Mouse (Mus musculus) kidney, adult 8-10 months (tissue): Measurements from ENCODE around the gene Itgav.
"Not testable (repeated sequence)": the region's sequence is repeated elsewhere in the genome, so short reads cannot be mapped to it uniquely, and the experiment has no call there.

ENCODE experiments used
- DNase-seq, 2 experiments: peaks; one replicate each; pipeline ENCODE4 v3.0.0; 2022

The Itgav gene

GRCm38 (mm10) chr2:83723921-83724826 is at the start of gene Itgav:
Itgav (plus strand) TSS chr2:83724397.
- DNase-seq = peak; percentile 97

DNA sequence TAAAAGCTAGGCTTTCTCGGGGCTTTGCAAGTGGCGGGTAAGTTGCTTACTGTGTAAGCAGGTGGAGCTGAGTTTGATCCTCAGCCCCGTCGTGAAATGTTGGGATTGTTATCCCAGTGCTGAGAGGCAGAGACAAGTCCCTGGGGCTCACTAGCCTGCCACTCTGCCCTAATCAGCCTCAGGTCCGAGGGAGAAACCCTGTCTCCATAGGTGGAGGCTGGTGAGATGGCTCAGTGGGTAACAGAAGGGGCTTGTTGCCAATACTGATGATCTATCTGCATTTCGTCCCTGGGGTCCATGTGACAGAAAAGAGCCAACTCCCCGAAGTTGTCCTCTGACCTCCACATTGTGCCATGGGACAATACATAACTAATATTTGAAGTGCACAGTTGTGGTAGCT is 49.8 kb upstream of the Itgav start:
- DNase-seq = no peak

DNA sequence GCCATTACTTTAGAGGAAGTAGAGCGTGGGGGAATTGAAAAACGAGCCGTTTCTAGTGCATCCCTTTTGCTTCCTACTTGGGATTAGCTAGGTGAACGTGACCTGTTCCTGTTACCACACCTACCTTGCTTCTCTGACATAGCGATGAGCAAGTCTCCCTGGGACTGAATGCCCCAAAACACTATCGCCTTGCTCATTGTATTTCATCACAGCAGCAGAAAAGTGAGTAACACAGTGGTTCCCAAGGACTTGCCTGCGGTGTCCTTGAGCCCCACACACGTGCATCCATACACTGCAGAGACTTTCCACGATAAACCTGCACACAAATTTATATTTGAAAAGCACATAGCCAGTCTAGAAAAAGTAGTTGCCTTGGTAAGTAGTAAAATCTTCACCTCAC is 49.3 kb upstream of the Itgav start:
- DNase-seq = no peak

DNA sequence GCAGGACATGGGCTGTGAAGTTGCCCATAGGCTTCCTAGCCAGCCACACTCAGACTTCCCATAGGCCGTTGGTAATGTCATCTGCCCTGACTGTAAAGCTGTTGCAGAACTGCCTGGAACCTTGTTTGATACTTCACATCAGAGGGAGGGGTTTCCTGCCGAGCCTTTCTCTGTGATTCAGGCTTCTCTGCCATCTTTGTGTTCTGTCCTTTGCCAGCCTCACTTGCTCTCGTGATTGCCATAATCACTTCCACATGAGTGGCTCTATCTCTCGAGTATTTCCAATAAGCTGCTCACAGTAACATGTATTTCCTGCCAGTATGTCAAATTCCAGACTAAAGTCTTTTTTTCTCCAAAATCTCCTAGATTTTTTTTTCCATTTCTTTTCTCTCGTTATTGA is 48.5 kb upstream of the Itgav start:
- no peak for DNase-seq

GRCm38 (mm10) chr2:83676226-83676870 is 47.8 kb upstream of the Itgav start:
- DNase-seq = no peak

DNA sequence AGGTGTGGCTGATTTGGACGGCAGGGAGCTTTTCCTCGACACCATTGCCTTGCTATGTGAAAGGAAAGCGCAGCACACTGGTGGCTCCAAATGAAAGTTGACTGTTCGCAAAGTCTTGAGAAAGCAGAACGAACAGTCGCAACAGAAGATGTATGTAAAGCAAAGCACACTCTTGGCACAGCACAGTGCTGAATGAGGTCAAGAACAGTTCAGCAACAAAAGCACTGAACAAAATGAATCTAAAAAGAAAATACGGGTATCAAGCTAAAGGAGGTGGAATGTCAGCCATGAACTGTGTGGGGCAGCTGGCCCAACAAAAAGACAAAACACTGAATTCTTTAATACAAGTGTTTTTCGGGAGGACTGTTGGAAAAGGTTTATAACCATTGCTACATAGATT is 42.9 kb upstream of the Itgav start:
- no peak for DNase-seq

DNA sequence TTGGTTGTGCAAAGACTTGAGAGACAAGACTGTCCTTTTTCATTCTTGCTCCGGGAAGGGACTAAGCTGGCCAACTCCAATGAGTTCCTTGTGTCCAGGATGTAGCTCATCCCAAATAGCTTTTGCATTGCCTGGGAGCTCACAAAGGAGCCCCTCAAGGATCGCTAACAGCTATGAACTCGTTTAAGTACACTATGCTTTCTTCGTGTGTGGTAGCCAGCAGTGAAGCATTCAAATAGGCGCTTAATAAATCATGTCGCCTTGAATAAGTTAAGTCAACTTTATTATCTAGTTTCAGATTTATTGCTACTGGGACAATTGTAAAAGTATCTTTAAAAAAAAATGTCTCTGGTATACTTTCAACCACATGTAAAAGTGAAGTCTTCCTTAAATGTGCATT is 42.4 kb upstream of the Itgav start:
- DNase-seq = no peak

DNA sequence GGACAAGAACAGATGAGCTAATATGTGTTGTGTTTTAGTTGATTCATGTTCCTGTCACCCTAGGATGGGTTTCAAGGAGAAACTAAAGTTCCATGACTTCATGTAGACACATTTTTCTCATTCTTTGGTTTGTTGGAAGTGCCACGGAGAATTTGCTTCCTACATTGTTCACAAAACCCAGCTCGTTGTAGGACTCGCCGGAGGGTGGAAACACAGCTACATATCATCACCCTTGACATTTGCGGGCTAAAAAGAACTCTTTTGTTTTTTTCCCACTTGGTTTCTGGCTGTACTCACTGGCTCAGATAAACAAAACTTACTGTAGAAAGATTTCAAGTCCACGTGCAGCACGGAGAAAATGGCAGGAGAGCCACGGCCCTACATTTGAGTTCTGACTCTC is 41.9 kb upstream of the Itgav start:
- DNase-seq = no peak

- no peak for DNase-seq
Observed at GRCm38 (mm10) chr2:83683731-83684519, 40.3 kb upstream of the Itgav start.

DNA sequence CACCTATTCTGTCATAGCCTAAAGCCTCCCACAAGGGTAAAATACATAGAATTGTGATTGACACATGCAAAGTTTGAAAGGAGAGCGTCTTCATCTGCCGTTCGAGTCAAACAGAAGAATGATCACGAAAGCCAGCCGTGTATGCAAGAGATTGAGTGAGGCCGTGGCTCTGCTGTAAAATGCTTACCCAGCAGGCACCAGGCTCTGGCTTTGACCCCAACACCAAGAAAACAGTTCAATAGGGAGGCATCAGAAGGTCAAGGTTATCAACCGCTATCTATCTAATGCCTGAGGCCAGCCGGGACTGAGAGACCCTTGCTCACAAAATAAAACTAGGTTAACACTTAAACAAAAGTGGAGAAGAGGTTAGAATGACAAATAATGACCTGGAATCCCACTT is 39.5 kb upstream of the Itgav start:
- no peak for DNase-seq

DNA sequence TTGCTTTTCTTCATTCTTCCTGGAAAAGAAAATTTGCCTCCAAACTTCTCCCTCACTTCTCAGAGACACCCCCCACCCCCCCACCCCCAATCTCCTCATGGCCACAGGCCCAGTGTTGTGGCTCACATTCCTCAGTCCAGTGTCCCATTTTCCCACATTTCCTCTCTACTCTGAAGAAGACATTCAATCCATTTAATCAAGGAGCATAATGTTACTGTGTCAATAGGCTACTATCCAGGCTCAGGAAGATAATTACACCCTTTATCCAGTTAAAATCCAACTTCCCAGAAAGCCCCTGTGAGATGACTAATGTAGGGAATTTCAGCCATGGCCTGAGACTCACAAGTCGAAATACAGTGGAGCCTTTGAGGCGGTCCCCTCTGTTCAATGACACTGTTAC is 33.8 kb upstream of the Itgav start:
- no peak for DNase-seq

- DNase-seq = peak; percentile 73 to 83
Observed at GRCm38 (mm10) chr2:83692651-83693545, 31.3 kb upstream of the Itgav start.

- DNase-seq = no peak
Observed at GRCm38 (mm10) chr2:83694061-83694460, 30.1 kb upstream of the Itgav start.

DNA sequence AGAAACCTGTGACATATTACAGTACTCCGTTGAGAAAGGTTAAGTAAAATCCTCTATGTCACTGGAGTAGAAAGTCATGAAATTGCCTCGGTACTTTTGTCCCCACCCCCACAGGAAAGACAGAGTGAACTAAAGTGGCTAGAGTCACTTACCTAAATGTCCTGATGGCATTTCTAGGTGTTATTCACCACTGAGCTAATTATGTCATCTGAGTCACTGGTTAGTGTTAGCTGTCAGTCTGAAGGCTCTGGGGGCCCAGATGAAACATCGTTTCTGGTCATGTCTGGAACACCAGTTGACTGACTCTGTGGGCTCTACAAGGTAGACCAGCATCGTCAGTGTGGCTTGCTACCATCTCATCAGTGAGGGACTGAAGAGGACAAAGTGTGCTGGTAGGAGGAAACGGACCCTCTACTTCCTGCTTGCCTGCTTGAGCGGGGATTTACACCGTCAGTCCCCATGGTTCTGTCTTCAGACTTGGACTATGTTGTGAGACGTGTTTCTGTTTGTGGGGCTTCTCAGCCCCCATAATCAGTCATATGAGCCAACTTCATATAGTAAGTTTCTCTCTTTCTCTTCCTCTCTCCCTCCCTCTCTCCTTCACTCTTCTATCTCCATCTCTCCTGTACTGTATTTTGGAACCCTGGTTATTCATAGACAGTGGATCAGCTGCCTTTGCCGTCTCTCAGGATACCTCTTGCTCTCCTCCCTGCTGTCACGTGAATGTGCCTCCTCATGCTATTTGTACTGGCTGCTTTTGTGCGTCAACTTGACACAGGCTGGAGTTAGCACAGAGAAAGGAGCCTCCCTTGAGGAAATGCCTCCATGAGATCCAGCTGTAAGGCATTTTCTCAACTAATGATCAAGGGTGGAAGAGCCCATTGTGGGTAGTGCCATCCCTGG is 28.6 kb upstream of the Itgav start:
- DNase-seq = no peak

DNA sequence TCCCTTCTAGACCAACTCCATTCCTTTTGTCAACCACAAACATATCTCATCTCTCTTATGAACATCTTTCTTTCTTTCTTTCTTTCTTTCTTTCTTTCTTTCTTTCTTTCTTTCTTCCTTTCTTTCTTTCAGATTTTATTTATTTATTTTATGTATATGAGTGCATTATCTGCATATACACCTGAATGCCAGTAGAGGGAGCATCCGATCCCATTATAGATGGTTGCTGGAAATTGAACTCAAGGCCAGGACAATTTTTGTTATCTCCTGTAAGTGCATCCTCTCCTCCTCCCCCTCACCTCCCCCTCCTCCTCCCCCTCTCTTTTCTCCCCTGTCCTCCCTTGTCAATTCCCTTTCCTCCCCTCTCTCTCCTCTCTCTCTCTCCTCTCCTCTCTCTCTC is 25.7 kb upstream of the Itgav start:
- no peak for DNase-seq

DNA sequence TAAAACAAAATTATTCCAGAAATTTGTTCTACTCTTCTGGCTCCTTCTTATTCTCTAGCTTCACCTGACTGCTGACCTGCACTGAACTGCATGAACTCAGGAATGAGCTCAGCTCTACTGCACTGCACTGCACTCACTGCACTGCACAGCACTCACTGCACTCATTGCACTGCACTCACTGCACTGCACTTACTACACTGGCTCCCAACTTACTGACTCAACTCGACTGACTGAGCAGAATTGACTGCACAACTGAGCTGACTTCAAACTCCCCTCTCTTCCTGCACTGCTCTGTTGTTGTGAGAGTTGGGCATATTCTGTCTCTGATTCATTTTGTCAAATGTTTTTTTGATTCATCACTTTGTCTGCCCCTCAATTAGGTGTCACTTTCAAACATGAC is 24.9 kb upstream of the Itgav start:
- no peak for DNase-seq

GRCm38 (mm10) chr2:83700667-83701066 is 23.5 kb upstream of the Itgav start:
- DNase-seq = no peak

DNA sequence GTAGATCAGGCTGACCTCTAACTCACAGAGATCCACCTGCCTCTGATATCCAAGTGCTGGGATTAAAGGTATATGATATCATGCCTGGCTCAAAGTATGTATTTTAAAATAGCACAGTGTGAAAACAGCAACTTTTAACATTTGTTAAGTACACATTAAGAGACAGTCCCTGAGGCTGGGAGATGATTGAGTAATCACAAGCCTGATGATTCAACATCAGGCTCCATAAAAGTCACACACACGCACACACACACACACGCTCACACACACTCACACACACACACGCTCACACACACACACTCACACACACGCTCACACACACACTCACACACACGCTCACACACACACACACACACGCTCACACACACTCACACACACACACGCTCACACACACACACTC is 21.8 kb upstream of the Itgav start:
- no peak for DNase-seq

DNA sequence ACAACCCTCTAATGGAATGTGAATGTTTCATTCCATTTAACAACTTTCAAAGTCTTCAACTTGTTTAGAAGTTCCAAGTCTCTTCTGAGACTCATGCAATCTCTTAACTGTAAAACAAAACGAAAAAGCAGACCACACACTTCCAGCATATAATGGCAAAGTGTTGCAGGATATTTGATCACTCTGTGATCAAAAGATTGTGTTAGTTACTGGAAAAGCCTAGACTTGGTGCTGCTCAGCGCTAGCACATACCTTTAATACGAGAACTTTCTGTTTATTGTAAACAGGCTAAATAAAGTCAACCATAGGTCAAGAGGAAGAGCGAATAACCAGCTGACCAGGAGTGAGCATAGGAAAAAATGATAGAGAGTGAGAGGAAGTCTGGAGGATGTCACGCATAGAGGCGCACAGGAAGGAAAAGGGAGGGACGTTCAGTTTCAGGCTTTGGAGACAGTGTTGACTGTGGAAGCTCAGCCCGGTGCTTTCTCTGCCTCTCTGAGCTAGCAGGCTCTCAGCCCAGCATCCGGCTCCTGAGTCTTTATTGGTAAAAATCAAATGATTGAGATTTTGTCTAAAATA is 18.5 kb upstream of the Itgav start:
- no peak for DNase-seq

DNA sequence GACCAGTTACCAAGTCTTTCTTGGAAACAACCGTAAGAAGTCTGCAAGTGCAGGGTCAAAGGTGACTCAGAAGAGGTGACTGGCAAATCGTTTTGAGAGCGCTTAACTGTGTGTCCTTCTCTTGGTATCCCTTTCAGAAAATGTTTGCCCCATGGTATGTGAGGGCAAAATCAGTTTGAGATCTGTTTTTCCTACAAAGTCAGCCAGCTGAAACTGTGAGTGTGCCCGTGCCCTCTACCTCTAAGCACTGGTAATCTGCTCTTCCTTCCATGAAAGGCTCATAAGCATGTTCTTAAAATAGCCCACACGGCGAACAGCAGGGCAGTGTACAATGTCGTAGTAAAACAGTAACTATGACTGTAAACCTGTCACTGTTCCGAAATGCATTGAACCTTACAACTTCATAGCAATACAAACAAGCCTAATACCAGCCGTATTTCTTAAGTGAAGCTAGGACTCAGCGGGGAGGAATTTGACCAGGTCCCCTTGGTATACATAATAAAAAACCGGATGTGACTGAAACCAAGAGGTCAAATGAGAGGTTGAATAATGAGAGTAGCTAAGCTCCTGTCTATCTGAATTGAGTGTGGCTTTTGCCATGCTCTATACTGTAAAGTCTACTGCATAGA is 14.2 kb upstream of the Itgav start:
- DNase-seq = peak; percentile 84 to 95

- not testable (repeated sequence) for DNase-seq
Observed at GRCm38 (mm10) chr2:83713281-83713680, 10.9 kb upstream of the Itgav start.
